Mouse (Mus musculus) limb, embryonic 14.5 days (tissue): ENCODE results near the gene Lrrd1. TPM values are rescaled to one million over a fixed set of nuclear protein-coding genes. Genes with fewer than 3 reads are reported as not detected.

Experiments used
- ATAC-seq: fragments of 200-750 bp; cut with Nextera tagmentation; 2 replicates; pipeline ENCODE4 v1.8.0; 2017; ENCODE audit warnings: low read depth, moderate number of reproducible peaks, moderate TSS enrichment; ENCODE audit not compliant: low FRiP score
- DNase-seq: peaks from one replicate; pipeline ENCODE4 v3.0.0-alpha.2; 2015; ENCODE audit warnings: low spot score
- H3K27ac ChIP-seq: fragments of 300-500 bp; sonication (generic); replicated peaks from 2 replicates; pipeline ENCODE4 v1.5.1; 2014; ENCODE audit warnings: low read depth, mild to moderate bottlenecking, low read length, moderate library complexity, mixed read lengths
- H3K27me3 ChIP-seq: fragments of 300-500 bp; sonication (generic); 2 replicates; pipeline ENCODE4 v1.6.1; 2014; ENCODE audit warnings: low read length, mixed read lengths; ENCODE audit not compliant: control insufficient read depth, insufficient read depth
- H3K36me3 ChIP-seq: fragments of 300-500 bp; sonication (generic); 2 replicates; pipeline ENCODE4 v1.6.1; 2014; ENCODE audit warnings: mild to moderate bottlenecking, low read length, moderate library complexity, mixed read lengths; ENCODE audit not compliant: control insufficient read depth, insufficient read depth
- H3K4me1 ChIP-seq: fragments of 300-500 bp; sonication (generic); 2 replicates; pipeline ENCODE4 v1.6.1; 2014; ENCODE audit warnings: antibody characterized with exemption, low read length, mixed read lengths; ENCODE audit not compliant: control insufficient read depth, insufficient read depth
- H3K4me2 ChIP-seq: fragments of 300-500 bp; sonication (generic); replicated peaks from 2 replicates; pipeline ENCODE4 v1.6.1; 2014; ENCODE audit warnings: low read depth, mild to moderate bottlenecking, low read length, moderate library complexity; ENCODE audit not compliant: severe bottlenecking
- H3K4me3 ChIP-seq: fragments of 300-500 bp; sonication (generic); replicated peaks from 2 replicates; pipeline ENCODE4 v1.5.1; 2014; ENCODE audit warnings: low read length
- H3K9ac ChIP-seq: fragments of 300-500 bp; sonication (generic); 2 replicates; pipeline ENCODE4 v1.6.1; 2014; ENCODE audit warnings: mild to moderate bottlenecking, low read depth, low read length, moderate library complexity; ENCODE audit not compliant: severe bottlenecking
- H3K9me3 ChIP-seq: fragments of 300-500 bp; sonication (generic); 2 replicates; pipeline ENCODE4 v1.6.1; 2016; ENCODE audit warnings: low read length; ENCODE audit not compliant: control insufficient read depth
- POLR2A ChIP-seq: fragments of 200-500 bp; IDR thresholded peaks from 2 replicates; pipeline ENCODE4 v1.8.0; 2012; ENCODE audit warnings: inconsistent platforms, mild to moderate bottlenecking, moderate library complexity, borderline replicate concordance; ENCODE audit not compliant: insufficient read depth, insufficient read length; ENCODE audit errors: extremely low read depth
- WGBS: fragments of 180-500 bp; shearing (Covaris S2); extraction: QIAGEN DNeasy Blood & Tissue Kit; methylation state at CpG from one replicate; pipeline ENCODE4 v1.1.7; 2014; 5-methylcytosine and 5-hydroxymethylcytosine counted together
- polyA plus RNA-seq, 2 experiments: library from polyadenylated mRNA; depleted of rRNA in 1 of 2; stranded (reverse) in 1 of 2; unstranded in 1 of 2; fragments of >200 nt; fragmentation: Nextera tagmentation in 1 of 2; extraction: Ambion mirVana in 1 of 2; gene quantifications; 2 replicates each; pipeline versions ENCODE4 v1.2.1 to v1.2.3; 2012 to 2014

Lrrd1 gene
- polyA plus RNA-seq, 2 experiments, result 0.04 to 0.06 TPM

DNA sequence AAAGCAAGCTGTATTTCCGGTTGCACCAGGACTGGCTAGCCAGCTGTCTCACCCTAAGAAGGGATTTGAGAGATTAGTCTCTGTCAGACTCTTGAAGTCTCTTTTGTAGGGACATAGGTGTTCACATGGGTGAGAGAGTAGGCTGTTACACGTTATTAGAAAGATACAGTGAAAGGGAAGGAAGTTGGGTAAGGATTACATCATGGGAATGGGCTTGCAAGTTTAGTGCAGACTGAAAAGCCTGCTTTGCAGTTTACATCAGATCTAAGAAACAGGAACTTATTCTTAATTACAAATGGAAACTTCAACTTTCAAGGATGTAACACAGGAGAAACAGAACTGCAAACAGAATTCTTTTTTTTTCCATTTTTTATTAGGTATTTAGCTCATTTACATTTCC is 60.5 kb downstream of the Lrrd1 start:
- Histone ChIP-seq H3K27me3 (no peaks in the 10 kb centered on the region), H3K4me1 (no peaks in the 10 kb centered on the region), H3K9me3 (no peaks in the 10 kb centered on the region), H3K9ac (no peak overlapping the region), H3K27ac (no peak overlapping the region), H3K4me3 (no peak overlapping the region), H3K4me2 (no peak overlapping the region), H3K36me3 (no peaks in the 10 kb centered on the region)
- ATAC-seq (no peak), DNase-seq (no peak)
- WGBS, result 69% methylated on average over 2 of the region's 2 CpGs
- no peak for TF ChIP-seq POLR2A

Other genes starting within 250 kb of the Lrrd1 start
- 17.8 and 21.8 TPM in 2 replicates for gene Pex1, start 249.1 kb upstream of the Lrrd1 start, polyA plus RNA-seq (2012; rRNA removed)
- gene Pex1, start 249.1 kb upstream of the Lrrd1 start, polyA plus RNA-seq (2014; fragmentation: Nextera tagmentation; extraction: Ambion mirVana), result 14.5 and 15.4 TPM in 2 replicates
- 10.3 and 11.5 TPM in 2 replicates for gene Rbm48, start 248.6 kb upstream of the Lrrd1 start, polyA plus RNA-seq (2012; rRNA removed)
- gene Rbm48, start 248.6 kb upstream of the Lrrd1 start, polyA plus RNA-seq (2014; fragmentation: Nextera tagmentation; extraction: Ambion mirVana), result 12.5 and 13.0 TPM in 2 replicates
- gene Tmbim7, start 194.0 kb upstream of the Lrrd1 start, polyA plus RNA-seq (2012; rRNA removed), result not detected in 2 replicates
- 0.19 TPM in 1 of 2 replicates, not detected in the other for gene Tmbim7, start 194.0 kb upstream of the Lrrd1 start, polyA plus RNA-seq (2014; fragmentation: Nextera tagmentation; extraction: Ambion mirVana)
- 48.3 and 60.5 TPM in 2 replicates for gene Gatad1, start 188.0 kb upstream of the Lrrd1 start, polyA plus RNA-seq (2012; rRNA removed)
- gene Gatad1, start 188.0 kb upstream of the Lrrd1 start, polyA plus RNA-seq (2014; fragmentation: Nextera tagmentation; extraction: Ambion mirVana), result 66.8 and 67.8 TPM in 2 replicates
- gene Ankib1, start 42.2 kb upstream of the Lrrd1 start, polyA plus RNA-seq (2012; rRNA removed), result 11.6 TPM in 2 replicates
- gene Ankib1, start 42.2 kb upstream of the Lrrd1 start, polyA plus RNA-seq (2014; fragmentation: Nextera tagmentation; extraction: Ambion mirVana), result 14.4 TPM in 2 replicates
- gene Krit1, start 42.0 kb upstream of the Lrrd1 start, polyA plus RNA-seq (2012; rRNA removed), result 32.3 and 37.6 TPM in 2 replicates
- 37.6 and 44.5 TPM in 2 replicates for gene Krit1, start 42.0 kb upstream of the Lrrd1 start, polyA plus RNA-seq (2014; fragmentation: Nextera tagmentation; extraction: Ambion mirVana)
- 4.2 and 5.2 TPM in 2 replicates for gene Mterf1a, start 48.8 kb downstream of the Lrrd1 start, polyA plus RNA-seq (2012; rRNA removed)
- gene Mterf1a, start 48.8 kb downstream of the Lrrd1 start, polyA plus RNA-seq (2014; fragmentation: Nextera tagmentation; extraction: Ambion mirVana), result 7.0 and 7.8 TPM in 2 replicates
- gene Akap9, start 82.9 kb downstream of the Lrrd1 start, polyA plus RNA-seq (2012; rRNA removed), result 23.1 and 34.3 TPM in 2 replicates
- 114 and 127 TPM in 2 replicates for gene Akap9, start 82.9 kb downstream of the Lrrd1 start, polyA plus RNA-seq (2014; fragmentation: Nextera tagmentation; extraction: Ambion mirVana)